Mouse (Mus musculus) kidney, adult 2 months (tissue): ENCODE measurements around the gene Gamt. TPM values are rescaled to one million over a fixed set of nuclear protein-coding genes. Genes with fewer than 3 reads are reported as not detected.
"Not testable (repeated sequence)": the region's sequence is repeated elsewhere in the genome, so short reads cannot be mapped to it uniquely, and the experiment has no call there.

Experiments used
- DNase-seq: peaks from one replicate; pipeline ENCODE4 v3.0.0; 2021
- H3K27ac ChIP-seq: fragments of 200-500 bp; 2 replicates; pipeline ENCODE4 v1.5.1; 2012; ENCODE audit warnings: low read depth, low read length, control low read depth, inconsistent platforms; ENCODE audit not compliant: insufficient read depth
- H3K27me3 ChIP-seq: fragments of 200-500 bp; replicated peaks from 2 replicates; pipeline ENCODE4 v1.6.1; 2012; ENCODE audit warnings: mild to moderate bottlenecking, moderate library complexity, low read length, inconsistent platforms; ENCODE audit not compliant: control insufficient read depth, insufficient read depth
- H3K36me3 ChIP-seq: fragments of 200-500 bp; 2 replicates; pipeline ENCODE4 v1.6.1; 2012; ENCODE audit warnings: mild to moderate bottlenecking, moderate library complexity, low read length, inconsistent platforms; ENCODE audit not compliant: control insufficient read depth, insufficient read depth
- H3K4me1 ChIP-seq: fragments of 200-500 bp; 2 replicates; pipeline ENCODE4 v1.6.1; 2011; ENCODE audit warnings: low read length; ENCODE audit not compliant: control insufficient read depth, insufficient read depth
- H3K4me3 ChIP-seq: fragments of 200-500 bp; 2 replicates; pipeline ENCODE4 v1.5.1; 2011; ENCODE audit warnings: mild to moderate bottlenecking, low read depth, low read length, control low read depth; ENCODE audit not compliant: insufficient read depth
- CTCF ChIP-seq: fragments of 200-500 bp; conservative IDR thresholded peaks from 2 replicates; pipeline ENCODE4 v1.5.1; 2011; ENCODE audit warnings: low read depth, mild to moderate bottlenecking, control low read depth, low read length, moderate library complexity, mixed read lengths; ENCODE audit not compliant: insufficient read depth, insufficient read length
- POLR2A ChIP-seq: fragments of 200-500 bp; IDR thresholded peaks from one replicate; pipeline ENCODE4 v1.6.1; 2011; ENCODE audit warnings: low read depth, low read length, control low read depth
- WGBS: fragments of 180-500 bp; shearing (Covaris S2); methylation state at CpG from one replicate; pipeline ENCODE4 v1.1.7; 2018; 5-methylcytosine and 5-hydroxymethylcytosine counted together
- polyA plus RNA-seq: library from polyadenylated mRNA; depleted of rRNA; stranded (reverse); fragments of >200 nt; gene quantifications from 2 replicates; pipeline ENCODE4 v1.2.3, GENCODE M21; 2012

Gene Gamt
- polyA plus RNA-seq, 1 experiment = 66.7 TPM

- DNase-seq = peak; percentile 74
- H3K27ac ChIP-seq = no peak overlapping the region
- whole genome bisulfite sequencing = 35% methylated on average over 15 of the region's 15 CpGs
Measured at GRCm38 (mm10) chr10:80227877-80228775, 32.7 kb downstream of the Gamt start.

GRCm38 (mm10) chr10:80227166-80227539, 33.7 kb downstream of the Gamt start:
- Histone ChIP-seq H3K27ac (peak overlapping the region; percentile 34; the same call in 1 of the 2 replicates), H3K36me3 (no peaks in the 10 kb centered on the region), H3K4me1 (peaks cover 13% of the 10 kb centered on the region), H3K27me3 (no peaks in the 10 kb centered on the region), H3K4me3 (peak overlapping the region; percentile 87)
- no peak for DNase-seq
- 13% methylated on average over 10 of the region's 10 CpGs for WGBS
- TF ChIP-seq POLR2A (no peak), CTCF (no peak)

More at GRCm38 (mm10) chr10:80227877-80228775, 32.7 kb downstream of the Gamt start:
- H3K4me1 ChIP-seq = peaks cover 13% of the 10 kb centered on the region
- H3K27me3 ChIP-seq = no peaks in the 10 kb centered on the region
- H3K36me3 ChIP-seq = peaks cover 2% of the 10 kb centered on the region
- no peak for TF ChIP-seq CTCF
- no peak overlapping the region for H3K4me3 ChIP-seq

DNA sequence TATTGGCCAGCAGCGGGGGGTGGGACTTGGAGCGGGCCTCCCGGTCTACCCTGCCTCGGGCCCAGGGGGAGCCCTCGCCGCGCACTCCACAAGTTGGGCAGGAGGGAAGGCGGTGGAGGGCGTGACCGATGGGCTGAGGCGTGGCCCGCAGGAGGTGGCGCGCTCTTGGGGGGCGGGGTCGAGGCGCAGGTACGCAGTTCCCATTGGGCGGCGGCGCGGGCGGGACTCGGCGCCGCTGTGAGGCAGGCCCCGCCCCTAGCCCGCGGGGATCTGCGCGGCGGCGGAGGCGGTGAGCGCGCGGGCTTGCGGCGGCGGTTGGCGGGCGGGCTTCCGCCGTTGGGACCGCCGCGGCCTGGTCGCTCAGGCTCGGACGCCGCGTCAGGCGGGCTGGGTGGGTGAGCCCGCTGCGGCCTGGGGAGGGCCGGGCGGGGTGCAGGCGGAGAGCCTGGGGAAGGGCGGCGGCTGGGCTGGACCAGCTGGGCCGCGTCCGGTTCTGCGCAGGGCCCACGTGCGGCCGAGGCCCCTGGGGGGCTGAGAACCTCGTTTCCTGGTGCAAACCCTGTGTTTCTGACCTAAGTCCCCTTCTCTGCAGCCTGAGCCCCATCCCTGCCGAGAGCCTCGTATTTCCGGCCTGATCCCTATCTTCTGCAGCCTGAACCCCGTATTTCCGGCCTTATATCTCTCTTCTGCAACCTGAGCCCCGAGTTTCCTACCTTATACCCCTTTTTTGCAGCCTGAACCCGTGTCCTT, 34.2 kb downstream of the Gamt start, which contains the start of gene Mum1:
TSS of gene Mum1 (plus strand) at position 19 of the 750 bp plus-strand sequence.
- peak; percentile 100 for DNase-seq
- Histone ChIP-seq H3K4me1 (peaks cover 13% of the 10 kb centered on the region), H3K27ac (peak within 1 kb of the TSS; percentile 92), H3K27me3 (no peaks in the 10 kb centered on the region), H3K4me3 (peak within 1 kb of the TSS; percentile 87), H3K36me3 (no peaks in the 10 kb centered on the region)
- TF ChIP-seq POLR2A = no peak
- peak; percentile 55 for TF ChIP-seq CTCF
- under 1% methylated on average over 75 of the region's 75 CpGs for WGBS

DNA sequence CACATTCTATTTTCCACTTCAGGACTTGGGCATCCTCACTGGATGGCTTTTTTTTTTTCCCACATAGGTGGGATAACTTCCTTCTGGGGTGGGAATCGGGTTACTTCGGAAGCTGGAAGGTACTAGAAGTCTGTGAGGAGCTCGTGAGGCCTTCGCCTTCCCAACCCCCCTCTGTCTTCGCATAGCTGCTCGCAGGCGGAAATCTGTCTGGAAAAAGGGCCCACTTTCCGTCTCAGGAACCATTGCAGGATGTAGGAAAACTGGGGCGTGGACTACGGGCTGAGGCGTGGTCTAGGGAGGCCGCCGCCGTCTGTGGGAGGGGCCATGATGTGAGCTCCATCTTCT, 34.8 kb downstream of the Gamt start:
- Histone ChIP-seq H3K4me3 (peak overlapping the region; percentile 16; the same call in 1 of the 2 replicates), H3K36me3 (no peaks in the 10 kb centered on the region), H3K27me3 (no peaks in the 10 kb centered on the region), H3K27ac (peak overlapping the region; percentile 92), H3K4me1 (peaks cover 13% of the 10 kb centered on the region)
- WGBS = under 1% methylated on average over 14 of the region's 14 CpGs
- TF ChIP-seq POLR2A (no peak), CTCF (no peak)
- DNase-seq = no peak

DNA sequence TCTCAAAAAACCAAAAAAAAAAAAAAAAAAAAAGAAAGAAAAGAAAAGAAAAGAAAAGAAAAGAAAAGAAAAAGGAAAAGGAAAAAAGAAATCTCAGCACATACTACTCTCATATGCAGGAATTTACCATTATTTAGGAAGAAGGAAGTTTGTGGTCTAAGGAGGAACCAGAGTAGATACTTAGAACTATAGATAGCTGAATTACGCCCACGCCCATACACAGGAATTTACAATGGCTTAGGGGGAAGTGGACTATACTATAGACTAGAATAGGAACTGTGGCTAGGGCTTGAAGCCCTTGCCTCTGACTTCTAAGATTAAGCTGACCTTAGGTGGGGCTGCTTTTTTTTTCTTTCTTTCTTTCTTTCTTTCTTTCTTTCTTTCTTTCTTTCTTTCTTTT, 37.7 kb downstream of the Gamt start:
- H3K4me1 ChIP-seq = peaks cover 11% of the 10 kb centered on the region
- not testable (repeated sequence) for H3K36me3 ChIP-seq, H3K27ac ChIP-seq, H3K27me3 ChIP-seq, H3K4me3 ChIP-seq, DNase-seq
- 94% methylated on average over 2 of the region's 2 CpGs for WGBS

- Histone ChIP-seq H3K36me3 (no peaks in the 10 kb centered on the region), H3K4me1 (no peaks in the 10 kb centered on the region), H3K27ac (no peak overlapping the region), H3K27me3 (no peaks in the 10 kb centered on the region), H3K4me3 (no peak overlapping the region)
- TF ChIP-seq POLR2A (no peak), CTCF (no peak)
- 60% methylated on average over 7 of the region's 9 CpGs for WGBS
- DNase-seq = no peak
Measured at GRCm38 (mm10) chr10:80220676-80221075, 40.1 kb downstream of the Gamt start.
